Mouse (Mus musculus) cerebellum, postnatal 4 days (tissue): Measurements from ENCODE around the gene Fyb2.

Experiments
- DNase-seq, 2 experiments: peaks; one replicate each; pipeline ENCODE4 v3.0.0; 2022; ENCODE audit warnings: low spot score in 2 of 2, mixed read lengths in 1 of 2

Gene Fyb2

DNA sequence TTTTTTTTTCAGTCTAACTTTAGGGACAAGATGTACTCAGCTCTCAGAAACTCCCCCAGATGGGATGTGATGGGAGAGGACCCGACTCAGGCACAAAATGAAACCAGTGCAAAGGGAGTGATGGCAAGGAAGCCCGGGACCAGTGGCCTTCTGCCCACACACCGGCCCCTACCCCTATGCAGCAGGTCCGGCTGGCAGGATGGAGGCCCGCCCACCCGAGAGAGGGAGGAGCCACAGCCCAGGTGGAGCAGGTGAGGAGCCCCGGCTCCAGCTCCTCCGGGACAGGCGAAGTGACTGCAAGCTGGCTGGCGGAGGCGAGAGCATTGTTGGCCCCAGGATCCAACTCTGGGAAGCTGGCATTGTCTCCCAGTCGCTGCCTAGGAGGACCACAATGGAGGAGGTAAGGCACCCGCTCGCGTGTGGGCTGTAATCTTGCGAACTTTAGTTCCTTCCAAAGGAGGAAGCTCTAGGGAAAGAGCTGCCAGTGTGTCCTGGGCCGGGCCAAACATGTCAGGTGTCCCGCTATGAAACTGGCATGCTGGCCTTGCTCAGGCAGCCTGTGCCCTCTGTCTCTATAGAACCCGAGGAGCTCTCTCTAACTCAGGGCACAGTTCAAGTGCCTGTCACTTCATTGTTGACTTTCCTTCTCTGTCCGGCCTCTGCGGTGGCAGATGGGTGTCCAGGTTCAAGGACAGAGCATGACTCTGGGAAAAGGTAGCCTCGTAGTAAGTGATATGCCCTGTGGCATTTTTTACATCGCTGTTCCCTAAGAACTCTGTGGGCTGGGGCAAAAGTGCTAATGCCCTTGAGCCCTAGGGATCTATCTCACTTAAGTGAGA, at the start of gene Fyb2:
Gene Fyb2, plus strand, starts transcription at position 166 of the 839 bp plus-strand sequence.
- no peak for DNase-seq

DNA sequence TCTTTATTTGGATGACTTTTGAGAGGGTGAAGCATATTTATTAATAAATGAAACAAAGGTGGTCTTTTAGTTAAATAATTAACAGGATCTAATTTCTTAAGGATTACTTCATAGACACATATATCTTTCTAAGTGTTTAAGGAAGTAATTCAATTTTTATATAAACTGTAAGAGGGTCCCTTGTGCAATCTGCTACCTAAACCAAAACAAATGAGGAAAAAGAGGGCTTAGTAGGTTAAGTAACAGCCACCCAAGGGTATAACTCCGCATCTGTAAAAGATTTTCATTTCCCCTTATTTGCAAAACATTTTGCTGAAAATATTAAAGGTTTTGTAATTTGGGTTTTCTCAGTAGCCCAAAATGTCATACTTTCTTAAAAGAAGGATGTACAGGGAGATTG, 48.9 kb upstream of the Fyb2 start:
- no peak for DNase-seq

DNA sequence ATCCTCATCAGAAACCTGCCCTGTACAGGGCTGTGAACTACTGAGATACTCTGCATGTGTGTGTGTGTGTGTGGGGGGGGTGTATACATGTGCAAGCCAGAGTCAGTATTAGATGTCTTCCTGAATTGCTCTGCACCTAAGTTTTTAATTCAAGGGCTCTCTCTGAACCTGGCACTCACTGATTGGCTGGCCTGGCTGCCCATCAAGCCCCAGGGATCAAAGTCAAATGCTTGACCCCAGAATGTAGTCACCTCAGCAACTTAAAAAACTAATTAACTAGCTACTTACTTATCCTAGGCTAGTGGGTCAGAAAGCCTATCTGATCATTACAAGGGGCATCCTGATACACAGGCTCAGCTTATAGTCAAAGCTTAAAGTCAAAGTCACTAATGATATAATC, 43.7 kb upstream of the Fyb2 start:
- no peak for DNase-seq

DNA sequence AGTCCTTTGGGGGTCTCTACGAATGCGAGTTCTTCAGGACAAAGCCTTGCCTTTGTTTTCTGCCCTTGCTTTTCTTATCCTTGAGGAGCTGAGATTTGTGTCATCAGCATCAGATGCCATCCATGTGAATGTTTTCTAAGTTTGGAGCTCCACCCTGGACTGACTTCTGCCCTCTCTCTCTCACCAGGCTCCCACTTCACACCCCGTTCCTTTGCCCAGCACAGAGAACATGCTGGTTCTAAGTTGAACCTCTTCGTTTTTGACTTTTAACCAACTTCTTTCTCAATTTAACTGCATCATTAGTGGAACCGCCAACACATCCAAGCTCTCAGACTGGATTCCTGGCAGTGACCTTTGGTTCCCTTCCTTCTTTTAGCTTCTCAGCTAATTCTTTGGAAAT, 43.1 kb upstream of the Fyb2 start:
- DNase-seq, result no peak

DNA sequence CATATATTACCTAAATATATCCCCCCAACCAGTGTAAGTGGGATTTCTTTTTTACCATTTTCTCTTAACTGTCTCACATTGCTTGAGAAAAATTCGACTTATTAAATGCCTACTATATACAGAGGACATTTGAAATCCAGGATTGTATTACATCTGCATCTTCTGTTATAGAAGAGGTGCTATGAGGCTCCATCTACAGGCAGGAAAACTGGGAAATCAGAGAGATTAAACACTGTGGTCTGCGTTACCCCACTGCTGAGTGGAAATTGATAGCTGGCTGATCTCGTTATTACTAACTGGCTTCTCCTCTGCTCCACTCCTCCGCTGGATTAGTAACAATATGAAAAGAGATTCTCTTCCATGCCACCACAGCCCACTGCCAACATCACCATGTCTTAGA, 37.4 kb upstream of the Fyb2 start:
- no peak for DNase-seq

DNA sequence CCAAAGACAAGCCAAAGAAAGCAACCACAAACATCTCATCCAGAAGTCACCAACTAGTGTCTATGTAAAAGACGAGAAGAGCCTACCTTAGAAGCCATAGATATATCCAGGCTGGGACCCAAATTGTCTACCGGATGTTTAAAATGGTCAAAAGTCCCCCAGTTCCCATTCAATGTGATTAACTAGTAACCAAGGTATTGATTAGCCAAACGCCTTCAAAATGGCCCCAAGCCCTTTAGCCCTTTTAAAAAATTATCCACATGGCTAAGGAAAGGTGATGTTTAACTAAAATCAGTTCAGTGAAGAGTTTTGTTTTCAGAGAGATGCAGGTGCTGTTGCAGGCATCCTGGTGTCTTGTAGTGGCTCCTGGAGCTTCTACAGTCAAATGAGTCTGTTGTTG, 36.9 kb upstream of the Fyb2 start, which contains the start of gene C8a:
Gene C8a, minus strand, starts transcription at position 76 of the 400 bp plus-strand sequence.
- no peak for DNase-seq

DNA sequence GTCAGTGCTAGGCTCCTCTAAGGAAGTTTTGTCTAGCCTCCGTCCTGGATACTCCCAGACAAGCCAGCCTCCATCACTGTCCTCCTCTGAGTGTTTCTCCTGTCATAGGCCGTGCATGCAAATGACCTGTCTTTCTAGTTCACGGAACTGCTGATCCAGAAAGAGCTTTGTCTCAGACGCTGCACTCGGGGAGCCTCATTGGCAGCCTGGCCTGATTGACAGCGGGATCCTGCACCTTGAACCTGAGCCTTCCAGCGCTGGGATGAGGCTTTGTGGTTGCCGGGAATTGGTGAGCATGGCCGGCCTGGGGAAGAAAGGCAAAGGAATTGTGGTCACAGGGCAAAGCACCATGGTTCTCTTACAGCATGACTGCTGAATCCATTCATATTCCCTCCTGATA, 25.8 kb upstream of the Fyb2 start:
- no peak for DNase-seq

DNA sequence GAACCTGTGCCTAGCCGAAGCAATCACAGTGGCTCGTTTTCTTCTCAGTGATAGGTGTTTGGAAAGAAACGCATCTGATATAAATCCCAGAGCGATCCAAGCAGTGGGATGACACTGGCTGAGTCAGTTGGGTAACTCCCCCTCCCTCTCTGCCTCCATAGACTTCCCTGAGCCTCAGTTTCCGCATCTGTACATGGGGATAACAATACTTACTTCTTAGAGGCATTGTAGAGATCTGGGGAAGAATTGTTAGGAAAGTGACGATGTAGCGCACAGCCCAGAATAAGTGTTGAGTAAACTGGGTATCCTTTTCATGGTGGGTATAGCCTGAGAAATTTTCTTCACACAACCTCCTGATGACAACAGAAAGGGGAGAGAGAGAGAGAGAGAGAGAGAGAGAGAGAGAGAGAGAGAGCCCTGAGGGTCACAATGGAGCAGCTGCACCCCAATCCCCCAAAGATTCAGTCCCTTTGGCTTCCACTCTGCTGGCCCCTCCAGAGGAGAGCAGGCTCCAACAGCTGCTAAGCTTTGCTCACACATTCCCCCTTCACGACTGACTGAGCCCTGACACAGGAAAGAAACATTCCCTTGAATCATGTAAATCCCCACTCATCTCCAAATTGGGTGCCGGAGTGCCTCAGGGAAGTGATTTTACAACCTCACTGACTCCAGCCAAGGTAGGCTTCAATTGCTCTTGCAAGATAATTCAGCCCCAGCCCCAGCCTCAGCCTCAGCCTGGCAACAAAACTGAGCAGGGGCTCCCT, 24.6 kb upstream of the Fyb2 start:
- DNase-seq, result no peak

DNA sequence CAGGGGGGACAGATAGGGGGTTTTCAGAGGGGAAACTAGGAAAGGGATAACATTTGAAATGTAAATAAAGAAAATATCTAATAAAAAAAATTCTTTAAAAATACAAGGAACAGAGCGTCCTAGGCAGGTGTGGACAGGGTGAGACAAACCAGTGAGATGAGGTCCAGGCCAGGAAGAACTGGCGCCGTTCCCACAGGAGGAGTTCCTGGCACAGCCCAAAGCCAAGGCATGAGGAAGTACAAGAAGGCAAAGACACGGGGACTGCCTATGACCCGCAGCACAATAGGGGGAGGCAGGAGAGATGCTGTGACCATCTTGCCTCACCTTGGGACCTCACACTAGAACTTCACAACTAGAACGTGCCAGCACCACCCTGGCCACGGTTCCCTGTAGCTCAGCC, 21.5 kb upstream of the Fyb2 start:
- DNase-seq, result no peak

DNA sequence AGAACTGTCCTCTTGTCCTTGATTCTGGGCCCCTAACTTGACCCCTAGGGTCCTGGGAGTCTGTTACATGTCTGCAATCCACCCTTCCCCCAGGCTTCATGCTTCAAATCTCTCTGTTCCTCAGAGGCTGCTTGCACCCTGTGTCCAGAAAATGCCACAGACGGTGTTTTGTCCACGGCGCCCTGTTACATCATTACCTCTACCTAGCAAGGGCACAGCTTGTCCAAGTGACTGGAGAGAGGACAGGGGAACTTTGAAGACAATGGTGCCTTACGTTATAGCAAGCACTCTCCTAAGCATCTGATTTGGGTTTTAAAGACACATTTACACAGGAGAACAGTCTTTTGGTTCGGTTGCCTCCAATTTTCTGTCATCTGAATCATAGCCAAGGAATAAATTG, 19.7 kb upstream of the Fyb2 start:
- DNase-seq, result no peak

DNA sequence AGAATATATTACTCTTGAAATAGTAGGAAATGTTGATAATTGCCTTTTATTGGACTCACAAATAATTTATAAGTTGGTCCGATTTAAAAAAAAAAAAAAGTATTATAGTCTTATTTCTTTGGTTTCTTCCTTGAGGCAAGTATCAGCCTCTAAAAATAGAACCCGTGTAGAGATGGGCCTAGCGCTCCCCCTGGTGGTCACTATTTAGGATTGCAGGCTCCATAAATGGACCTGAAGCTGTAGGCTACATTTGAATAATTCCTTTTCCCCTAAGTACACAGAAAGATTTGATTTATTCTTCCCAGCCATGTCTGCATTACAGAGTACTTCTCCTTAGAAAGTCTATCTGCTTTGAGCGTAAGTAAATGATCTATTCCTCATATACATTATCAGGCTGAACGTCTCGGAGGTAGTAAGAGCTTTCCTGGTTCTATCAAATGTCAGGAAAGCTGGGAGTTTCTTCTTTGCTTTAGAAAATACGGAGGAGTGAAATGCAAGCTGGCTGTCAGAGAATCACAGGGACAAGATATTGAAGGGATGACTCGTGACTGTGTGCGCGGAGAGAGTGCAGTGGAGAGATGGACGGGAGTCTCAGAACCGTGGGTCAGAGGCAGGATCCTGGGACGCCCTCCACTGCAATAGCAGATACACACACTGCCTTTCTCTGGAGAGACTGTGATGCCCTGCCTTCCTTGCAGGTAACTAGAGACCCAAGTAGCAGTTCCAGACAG, 19.1 kb upstream of the Fyb2 start:
- peak; percentile 51 to 65 for DNase-seq

DNA sequence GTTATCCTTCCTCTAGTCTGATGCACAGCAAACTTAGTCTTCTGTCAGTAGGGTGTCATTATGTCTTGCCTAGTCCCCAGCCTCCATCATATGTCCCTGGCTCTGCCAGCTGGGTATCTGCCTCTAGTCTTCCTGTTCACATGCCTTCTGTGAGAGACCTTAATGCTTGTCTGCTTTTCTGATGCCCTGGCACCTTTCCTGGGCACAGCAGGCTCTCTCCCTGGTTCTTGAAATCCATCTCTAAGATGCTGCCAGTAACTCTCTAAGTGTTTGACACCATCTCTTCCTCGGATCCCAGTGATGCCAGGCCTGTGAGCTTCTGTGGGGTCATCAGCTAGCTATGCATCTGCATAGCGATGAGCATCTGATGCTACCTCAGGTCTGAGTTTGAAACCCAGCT, 10.4 kb upstream of the Fyb2 start:
- no peak for DNase-seq

DNA sequence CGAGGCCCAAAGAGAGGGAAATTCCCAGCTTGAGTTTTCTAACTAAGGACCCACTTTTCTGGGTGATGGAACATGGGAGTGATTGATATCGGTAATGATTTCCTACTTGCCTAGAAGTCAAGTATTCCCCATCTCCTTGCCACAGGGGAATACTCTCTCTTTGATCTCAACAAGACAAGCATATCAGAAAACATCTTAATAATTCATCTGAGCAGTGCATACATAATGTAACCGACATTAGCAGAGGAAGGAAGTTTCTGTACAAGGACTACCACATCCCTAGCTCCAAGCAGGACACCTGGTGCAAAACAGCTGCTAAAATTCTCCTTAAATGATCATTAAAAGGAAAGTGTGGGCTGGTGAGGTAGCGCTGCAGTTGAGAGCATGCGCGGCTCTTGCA, 8.2 kb upstream of the Fyb2 start:
- DNase-seq, result no peak

DNA sequence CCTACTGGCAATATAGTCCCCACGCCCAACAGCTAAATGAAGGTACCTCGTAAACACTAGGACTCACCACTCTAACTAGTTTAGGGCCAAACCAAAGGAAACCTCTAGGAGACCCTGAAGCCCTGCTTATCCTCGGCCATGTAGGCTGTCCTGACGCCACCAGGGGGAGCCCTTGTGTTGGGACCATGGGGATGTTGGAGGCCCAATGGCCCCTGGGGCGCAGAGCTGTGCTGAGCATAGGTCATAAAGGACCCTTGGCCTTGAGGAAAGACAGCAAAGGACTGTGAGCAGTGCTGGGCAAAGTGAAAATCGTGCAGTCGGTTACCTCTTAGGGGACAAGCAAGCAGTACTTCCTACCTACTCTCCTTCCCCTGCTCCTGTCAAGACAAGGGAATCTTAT, 1.6 kb upstream of the Fyb2 start:
- peak; percentile 44 to 74 for DNase-seq

DNA sequence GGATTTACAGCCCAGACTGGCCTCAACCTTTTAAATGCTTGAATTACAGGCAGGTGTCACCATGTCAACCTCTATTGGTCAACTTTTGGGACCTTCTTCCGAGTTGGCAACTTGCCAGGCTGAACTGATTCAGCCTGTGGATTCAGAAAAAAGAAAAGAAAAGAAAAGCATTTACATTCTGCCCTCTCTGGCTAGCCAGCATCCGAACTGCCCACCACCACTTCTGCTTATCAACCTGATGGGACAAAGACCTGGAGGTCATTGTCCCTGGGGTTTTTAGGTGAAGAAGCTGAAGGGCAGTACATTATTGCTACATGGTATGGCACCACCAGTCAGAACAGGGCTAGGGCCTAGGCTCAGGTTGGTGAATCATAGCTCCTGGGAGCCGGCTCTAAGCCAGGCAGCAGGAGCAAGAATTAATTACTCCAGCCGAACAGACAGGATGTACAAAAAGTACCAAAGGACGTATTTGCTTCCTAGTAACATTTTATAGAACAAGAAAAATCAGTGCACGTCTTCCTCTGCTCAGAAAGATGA, 1.5 kb downstream of the Fyb2 start:
- no peak for DNase-seq

DNA sequence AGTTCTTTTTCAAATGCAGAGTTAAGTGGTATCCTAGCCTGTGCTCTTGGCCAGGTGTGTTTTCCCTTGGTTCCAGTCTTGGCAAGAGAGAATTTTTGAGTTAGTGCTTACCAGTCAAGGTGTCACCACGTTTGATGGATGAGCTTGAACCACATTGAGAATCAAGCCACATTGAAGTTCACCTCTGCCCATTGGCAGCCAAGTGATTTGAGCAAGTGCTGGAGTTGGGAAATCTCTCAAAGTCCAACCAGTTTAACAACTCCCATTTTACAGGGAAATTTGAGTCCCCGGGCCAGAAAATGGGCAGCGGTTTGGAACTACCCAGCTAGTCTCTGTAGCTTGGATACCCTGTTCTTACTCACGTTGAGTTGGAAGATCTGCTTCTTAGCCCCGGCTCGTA, 4.8 kb downstream of the Fyb2 start:
- no peak for DNase-seq

DNA sequence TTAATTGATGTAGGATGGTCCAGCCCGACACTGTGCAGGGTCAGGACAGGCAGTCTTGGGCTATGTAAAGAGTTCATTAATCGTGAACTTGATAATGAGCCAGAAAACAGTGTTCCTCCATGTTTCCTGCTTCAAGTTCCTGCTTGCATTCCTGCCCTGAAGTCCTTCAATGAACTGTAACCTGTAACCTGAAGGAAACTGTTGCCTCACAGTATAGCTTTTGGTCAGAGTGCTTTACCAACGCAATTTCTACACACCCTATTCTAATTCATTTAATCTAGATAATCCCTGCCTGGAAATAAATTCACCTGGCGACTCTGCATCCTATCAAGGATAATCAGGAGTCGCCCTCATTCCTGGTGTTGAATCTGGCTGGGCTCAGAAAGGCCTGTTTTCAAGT, 12.1 kb downstream of the Fyb2 start:
- DNase-seq, result no peak

DNA sequence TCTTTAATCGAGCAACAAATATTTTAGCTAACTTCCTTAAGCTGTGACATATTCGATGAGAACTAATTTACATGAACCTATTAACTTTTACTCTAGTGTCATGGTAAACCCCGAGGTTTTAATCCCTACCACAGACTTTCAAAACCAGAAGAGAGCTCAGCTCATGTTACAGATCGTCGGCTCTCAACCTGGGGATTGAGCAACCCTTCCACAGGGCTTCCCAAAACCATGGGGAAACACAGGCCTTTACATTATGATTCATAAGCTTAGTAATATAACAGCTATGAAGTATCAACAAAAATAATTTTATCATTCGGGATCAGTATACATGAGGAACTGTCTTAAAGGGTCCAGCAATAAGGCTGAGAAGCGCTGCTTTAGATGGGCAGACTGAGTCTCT, 15.9 kb downstream of the Fyb2 start:
- DNase-seq, result no peak

DNA sequence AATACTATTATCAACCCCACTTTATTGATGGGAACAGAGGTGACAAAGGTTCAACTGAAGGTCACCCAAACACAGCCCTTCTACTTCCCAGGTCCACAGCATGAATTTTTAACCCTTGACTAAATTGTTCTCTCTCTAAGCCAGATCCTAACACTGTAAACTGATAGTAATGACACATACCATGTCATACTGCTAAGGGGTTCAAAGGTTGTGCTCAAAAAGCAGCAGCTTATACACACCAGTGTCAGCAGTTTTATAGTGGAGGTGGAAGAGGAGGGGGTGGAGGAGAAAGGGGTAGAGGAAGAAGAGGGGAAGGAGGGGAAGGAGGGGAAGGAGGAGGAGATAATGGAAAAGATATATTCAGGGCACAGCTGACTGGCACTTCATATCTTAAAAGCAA, 20.4 kb downstream of the Fyb2 start:
- DNase-seq, result no peak

DNA sequence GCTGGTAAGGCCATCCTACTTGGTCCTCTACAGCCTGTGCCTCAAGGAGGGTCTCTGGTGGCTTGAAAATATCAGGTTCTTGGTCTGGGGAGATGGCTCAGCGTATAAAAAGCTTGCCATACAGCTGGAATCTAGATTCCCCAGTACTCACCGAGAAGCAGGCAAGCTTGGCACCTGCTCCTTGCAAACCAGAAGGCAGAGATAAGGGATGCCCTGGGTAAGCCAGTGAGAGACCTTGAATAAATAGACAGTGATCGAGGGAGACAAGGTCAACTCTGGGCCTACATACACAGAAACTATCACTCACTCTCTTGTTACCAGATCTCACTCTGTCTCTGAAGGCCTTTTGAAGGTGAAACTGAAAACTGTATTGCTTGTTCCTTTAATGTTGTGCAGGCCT, 21.7 kb downstream of the Fyb2 start:
- no peak for DNase-seq

DNA sequence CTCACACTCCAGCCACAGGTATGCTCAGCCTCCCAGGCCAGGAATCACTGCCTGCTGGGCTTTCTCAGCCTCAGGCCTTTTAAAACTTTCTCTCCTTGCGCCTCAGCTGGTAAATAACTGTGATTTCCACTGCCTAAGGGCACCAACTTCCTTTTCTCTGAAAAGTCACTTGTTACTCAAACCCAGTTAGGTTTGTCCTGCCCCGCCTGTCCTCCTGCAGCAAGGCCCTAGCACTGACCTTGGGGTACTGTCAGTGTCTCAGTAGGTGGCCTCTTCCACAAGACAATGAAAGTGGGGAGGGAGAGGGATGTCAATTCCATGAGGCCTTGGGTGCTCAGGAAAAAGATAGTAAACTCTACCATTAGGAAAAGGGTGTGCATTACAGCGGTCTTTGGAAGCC, 22.2 kb downstream of the Fyb2 start:
- no peak for DNase-seq

DNA sequence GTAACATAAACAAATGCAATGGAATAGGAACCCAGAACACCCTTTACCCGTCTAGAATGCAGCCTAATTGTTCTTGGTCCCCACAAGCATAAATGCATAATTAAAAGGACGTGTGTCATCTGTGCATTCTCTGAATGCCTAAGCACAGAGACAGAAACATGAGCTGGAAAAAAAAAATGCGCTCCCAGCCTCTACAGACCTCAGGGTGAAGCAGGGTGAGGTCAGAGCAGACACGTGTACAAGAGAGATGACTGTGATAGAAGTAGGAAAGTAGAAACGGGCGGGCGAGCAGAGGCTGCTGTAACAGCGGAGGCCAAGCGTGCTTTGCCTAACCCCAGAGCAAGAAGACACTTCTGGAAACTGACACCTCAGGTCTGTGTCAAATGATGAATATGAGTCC, 22.8 kb downstream of the Fyb2 start:
- DNase-seq, result no peak
